Mouse (Mus musculus) hindbrain, postnatal 0 days (tissue): ENCODE results near the gene Gfpt2. TPM values are rescaled to one million over a fixed set of nuclear protein-coding genes. Genes with fewer than 3 reads are reported as not detected.

Experiments
- ATAC-seq: fragments of 200-750 bp; cut with Nextera tagmentation; 2 replicates; pipeline ENCODE4 v1.8.0; 2017; ENCODE audit warnings: mild to moderate bottlenecking, moderate TSS enrichment, moderate library complexity
- DNase-seq: peaks from one replicate; pipeline ENCODE4 v3.0.0-alpha.2; 2015; ENCODE audit warnings: low spot score
- H3K27ac ChIP-seq: fragments of 300-500 bp; sonication (generic); 2 replicates; pipeline ENCODE4 v1.5.1; 2014; ENCODE audit warnings: mild to moderate bottlenecking
- H3K27me3 ChIP-seq: fragments of 300-500 bp; sonication (generic); 2 replicates; pipeline ENCODE4 v1.6.1; 2014; ENCODE audit warnings: low read length, mixed read lengths; ENCODE audit not compliant: insufficient read depth
- H3K36me3 ChIP-seq: fragments of 300-500 bp; sonication (generic); 2 replicates; pipeline ENCODE4 v1.6.1; 2014; ENCODE audit warnings: low read length, mixed read lengths; ENCODE audit not compliant: insufficient read depth
- H3K4me1 ChIP-seq: fragments of 300-500 bp; sonication (generic); 2 replicates; pipeline ENCODE4 v1.6.1; 2014; ENCODE audit warnings: antibody characterized with exemption, low read length, mixed read lengths; ENCODE audit not compliant: insufficient read depth
- H3K4me2 ChIP-seq: fragments of 300-500 bp; sonication (generic); 2 replicates; pipeline ENCODE4 v1.6.1; 2014; ENCODE audit warnings: low read depth, mild to moderate bottlenecking, low read length, moderate library complexity, mixed read lengths
- H3K4me3 ChIP-seq: fragments of 300-500 bp; sonication (generic); 2 replicates; pipeline ENCODE4 v1.5.1; 2014; ENCODE audit warnings: low read length
- H3K9ac ChIP-seq: fragments of 300-500 bp; sonication (generic); replicated peaks from 2 replicates; pipeline ENCODE4 v1.6.1; 2014; ENCODE audit warnings: mild to moderate bottlenecking, low read length, moderate library complexity, mixed read lengths
- H3K9me3 ChIP-seq: fragments of 300-500 bp; sonication (generic); 2 replicates; pipeline ENCODE4 v1.6.1; 2016; ENCODE audit warnings: low read length, mixed read lengths
- CTCF ChIP-seq: IDR thresholded peaks from 2 replicates; pipeline ENCODE4 v1.5.1; 2016; ENCODE audit warnings: antibody characterized with exemption, control low read depth, low read depth
- WGBS: fragments of 180-500 bp; shearing (Covaris S2); extraction: QIAGEN DNeasy Blood & Tissue Kit; methylation state at CpG from one replicate; pipeline ENCODE4 v1.1.7; 2014; 5-methylcytosine and 5-hydroxymethylcytosine counted together
- polyA plus RNA-seq: library from polyadenylated mRNA; unstranded; fragments of >200 nt; fragmentation: Nextera tagmentation; extraction: Ambion mirVana; gene quantifications from 2 replicates; pipeline ENCODE4 v1.2.1, GENCODE M21; 2015
- total RNA-seq: library from RNA; depleted of rRNA; stranded (reverse); fragments of >200 nt; gene quantifications from 2 replicates; pipeline ENCODE4 v1.2.3, GENCODE M21; 2014; rRNA removed

Gene Gfpt2
- total RNA-seq (2.5 and 3.8 TPM in 2 replicates), polyA plus RNA-seq (5.0 and 5.4 TPM in 2 replicates)

GRCm38 (mm10) chr11:49793619-49794341, at the start of gene Gfpt2:
TSS of gene Gfpt2 (plus strand) at chr11:49794178.
- Histone ChIP-seq H3K27ac (no peak within 1 kb of the TSS), H3K4me3 (peak within 1 kb of the TSS; percentile 52)

GRCm38 (mm10) chr11:49744981-49745380, 49.0 kb upstream of the Gfpt2 start:
- H3K9ac ChIP-seq = no peak overlapping the region
- H3K9me3 ChIP-seq = peaks cover 6% of the 10 kb centered on the region
- H3K4me1 ChIP-seq = no peaks in the 10 kb centered on the region
- no peak for TF ChIP-seq CTCF
- no peaks in the 10 kb centered on the region for H3K36me3 ChIP-seq
- DNase-seq (no peak), ATAC-seq (no peak)
- no peak overlapping the region for H3K4me2 ChIP-seq
- H3K27me3 ChIP-seq = no peaks in the 10 kb centered on the region
- no peak overlapping the region for H3K4me3 ChIP-seq
- no peak overlapping the region for H3K27ac ChIP-seq

More at GRCm38 (mm10) chr11:49793619-49794341, at the start of gene Gfpt2:
- H3K4me2 ChIP-seq = peak within 1 kb of the TSS; percentile 89
- peak; percentile 97 for ATAC-seq
- H3K36me3 ChIP-seq = no peaks in the 10 kb centered on the region
- H3K9me3 ChIP-seq = 0 out of 2 replicates have a peak, but pooled peaks cover 2% of the 10 kb centered on the region
- peak; percentile 91 for DNase-seq
- H3K4me1 ChIP-seq = no peaks in the 10 kb centered on the region
- under 1% methylated on average over 23 of the region's 25 CpGs for WGBS
- no peak for TF ChIP-seq CTCF
- no peaks in the 10 kb centered on the region for H3K27me3 ChIP-seq
- H3K9ac ChIP-seq = peak within 1 kb of the TSS; percentile 60

- no peak for ATAC-seq
- H3K27ac ChIP-seq = no peak overlapping the region
- peak; percentile 15 for DNase-seq
- H3K9ac ChIP-seq = no peak overlapping the region
- no peaks in the 10 kb centered on the region for H3K36me3 ChIP-seq
- no peaks in the 10 kb centered on the region for H3K4me1 ChIP-seq
- no peak for TF ChIP-seq CTCF
- WGBS = 42% methylated on average over 3 of the region's 3 CpGs
- no peak overlapping the region for H3K4me2 ChIP-seq
- no peaks in the 10 kb centered on the region for H3K27me3 ChIP-seq
- H3K4me3 ChIP-seq = no peak overlapping the region
- peaks cover 6% of the 10 kb centered on the region for H3K9me3 ChIP-seq
Observed at GRCm38 (mm10) chr11:49745839-49746238, 48.1 kb upstream of the Gfpt2 start.

- DNase-seq (no peak), ATAC-seq (no peak)
- H3K9me3 ChIP-seq = peaks cover 6% of the 10 kb centered on the region
- no peak overlapping the region for H3K27ac ChIP-seq
- no peaks in the 10 kb centered on the region for H3K4me1 ChIP-seq
- 100% methylated on average over 1 of the region's 1 CpGs for WGBS
- no peaks in the 10 kb centered on the region for H3K36me3 ChIP-seq
- no peak overlapping the region for H3K9ac ChIP-seq
- no peak overlapping the region for H3K4me3 ChIP-seq
- no peak overlapping the region for H3K4me2 ChIP-seq
- TF ChIP-seq CTCF = no peak
- no peaks in the 10 kb centered on the region for H3K27me3 ChIP-seq
Observed at GRCm38 (mm10) chr11:49746756-49747155, 47.2 kb upstream of the Gfpt2 start.

GRCm38 (mm10) chr11:49754958-49755665, 38.9 kb upstream of the Gfpt2 start:
- Histone ChIP-seq H3K9ac (no peak overlapping the region), H3K27me3 (no peaks in the 10 kb centered on the region), H3K4me3 (no peak overlapping the region), H3K4me1 (no peaks in the 10 kb centered on the region), H3K36me3 (no peaks in the 10 kb centered on the region), H3K4me2 (no peak overlapping the region), H3K27ac (no peak overlapping the region), H3K9me3 (no peaks in the 10 kb centered on the region)
- whole genome bisulfite sequencing = 55% methylated on average over 12 of the region's 12 CpGs
- no peak for TF ChIP-seq CTCF
- DNase-seq (no peak), ATAC-seq (no peak)

DNA sequence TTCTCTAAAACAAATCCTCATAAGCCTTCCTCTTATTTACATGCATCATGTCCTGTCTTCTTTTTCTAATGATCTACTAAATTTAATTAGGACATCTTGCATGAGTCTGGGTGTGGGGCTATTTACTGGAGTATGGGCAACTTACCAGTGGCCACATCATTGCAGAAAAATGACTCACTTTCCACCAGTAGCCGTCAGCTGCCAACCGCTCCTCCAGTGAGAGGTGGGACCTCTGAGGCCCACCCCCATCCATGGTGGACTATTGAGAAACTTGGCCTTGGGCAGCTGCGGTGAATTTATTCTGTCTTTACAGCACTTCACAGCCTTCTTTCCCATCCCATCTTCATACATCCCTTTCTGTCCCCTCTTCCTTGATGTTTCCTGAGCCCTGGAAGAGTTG, 35.9 kb upstream of the Gfpt2 start:
- TF ChIP-seq CTCF = no peak
- Histone ChIP-seq H3K9ac (no peak overlapping the region), H3K27me3 (no peaks in the 10 kb centered on the region), H3K4me2 (no peak overlapping the region), H3K4me3 (no peak overlapping the region), H3K4me1 (no peaks in the 10 kb centered on the region), H3K9me3 (no peaks in the 10 kb centered on the region), H3K27ac (no peak overlapping the region), H3K36me3 (no peaks in the 10 kb centered on the region)
- WGBS = 91% methylated on average over 3 of the region's 3 CpGs
- ATAC-seq (no peak), DNase-seq (no peak)
